Mouse (Mus musculus) c-Kit-positive CD71-negative TER-119-negative erythroid progenitor cells, embryonic 14.5 days (primary cell): ENCODE measurements around the gene Dkkl1.

Experiments used
- DNase-seq: peaks from one replicate; pipeline ENCODE4 v3.0.0-alpha.2; 2013; ENCODE audit warnings: low read depth

The Dkkl1 gene

DNA sequence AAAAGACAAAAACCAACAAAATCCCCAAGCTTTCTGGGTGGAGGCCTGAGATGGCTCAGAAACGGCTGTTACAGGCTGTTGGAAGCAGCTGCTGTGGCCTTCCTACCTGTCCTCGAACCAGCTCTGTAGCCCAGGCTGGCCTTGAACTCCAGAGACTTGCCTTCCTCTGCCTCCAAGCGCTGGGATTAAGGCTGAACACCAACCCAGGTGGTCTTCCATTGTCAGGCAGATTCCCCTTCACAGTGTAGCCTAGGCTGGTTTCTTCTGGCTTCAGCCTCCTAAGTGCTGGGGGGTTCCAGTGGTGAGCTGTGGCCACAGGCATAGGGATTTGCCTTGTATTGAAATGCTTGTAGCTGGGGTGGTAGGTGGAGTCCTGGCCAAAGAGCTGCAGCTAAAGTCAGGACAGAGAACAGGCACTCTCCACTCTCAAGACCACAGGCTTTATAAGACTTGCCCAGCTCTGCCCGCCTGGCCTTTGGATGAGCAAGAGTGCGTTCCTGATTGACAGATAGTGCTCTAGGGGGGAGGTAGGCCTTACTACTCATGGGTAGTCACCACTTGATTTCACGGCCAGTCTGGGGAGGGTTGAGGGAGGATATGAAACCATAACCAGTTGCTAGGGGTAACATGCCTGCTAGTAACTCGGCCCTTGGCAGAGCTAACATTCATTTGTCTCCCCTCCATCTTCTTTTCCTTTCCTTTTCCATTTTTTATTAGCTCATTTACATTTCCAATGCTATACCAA is 17.7 kb upstream of the Dkkl1 start:
- DNase-seq = no peak

DNA sequence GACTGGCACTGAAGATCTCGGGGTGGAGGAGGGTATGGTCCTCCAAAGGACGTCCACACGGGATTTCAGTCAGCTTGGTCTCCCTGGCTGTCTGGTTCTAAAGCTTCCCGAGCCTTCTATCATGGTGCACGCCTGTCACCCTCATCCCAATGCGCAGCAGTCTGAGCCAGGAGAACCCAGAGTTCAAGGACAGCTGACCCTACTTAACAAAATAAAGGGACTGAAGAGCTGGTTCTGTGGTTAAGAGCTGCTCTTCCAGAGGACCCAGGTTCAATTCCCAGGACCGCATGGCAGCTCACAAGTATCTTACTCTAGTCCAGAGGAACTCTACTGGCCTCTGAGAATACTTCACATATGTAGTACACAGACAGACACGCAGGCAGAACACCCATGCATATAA is 17.1 kb upstream of the Dkkl1 start:
- DNase-seq = no peak

DNA sequence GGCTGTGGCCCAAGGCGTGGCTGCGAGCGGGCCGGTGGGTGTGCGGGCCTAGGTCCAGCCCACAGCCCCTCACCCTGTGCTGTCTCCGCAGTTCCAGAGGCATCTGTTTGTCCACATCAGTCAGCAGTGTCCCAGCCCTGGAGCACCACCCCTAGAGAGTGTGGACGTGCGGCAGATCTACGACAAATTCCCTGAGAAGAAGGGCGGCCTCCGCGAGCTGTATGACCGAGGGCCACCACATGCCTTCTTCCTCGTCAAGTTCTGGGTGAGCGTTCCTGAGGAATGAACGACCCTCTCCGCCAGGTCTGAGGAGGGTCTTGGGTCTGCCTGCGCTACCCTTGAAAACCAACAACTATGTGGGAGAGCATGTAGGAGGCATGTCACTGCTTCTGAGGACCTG is 16.6 kb upstream of the Dkkl1 start:
- no peak for DNase-seq

DNA sequence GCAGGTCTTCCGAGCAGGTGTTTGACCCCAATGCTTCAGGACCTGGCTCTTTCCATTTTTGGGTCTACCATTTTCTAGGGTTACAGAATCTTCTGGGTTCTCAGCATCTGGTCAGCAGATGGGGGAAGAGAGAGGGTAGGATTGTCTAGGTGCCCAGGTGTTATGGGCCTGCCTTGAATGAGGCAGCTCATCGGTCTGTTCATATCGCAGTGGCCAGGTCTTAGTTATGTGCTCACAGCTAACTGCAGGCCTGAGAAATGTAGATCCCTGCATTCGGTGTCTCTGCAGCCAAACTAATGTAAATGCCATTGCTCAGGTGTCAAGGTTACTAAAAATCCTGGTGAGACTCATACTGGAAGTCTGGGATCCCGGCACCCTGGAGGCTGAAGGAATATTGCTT is 14.5 kb upstream of the Dkkl1 start:
- DNase-seq = no peak

DNA sequence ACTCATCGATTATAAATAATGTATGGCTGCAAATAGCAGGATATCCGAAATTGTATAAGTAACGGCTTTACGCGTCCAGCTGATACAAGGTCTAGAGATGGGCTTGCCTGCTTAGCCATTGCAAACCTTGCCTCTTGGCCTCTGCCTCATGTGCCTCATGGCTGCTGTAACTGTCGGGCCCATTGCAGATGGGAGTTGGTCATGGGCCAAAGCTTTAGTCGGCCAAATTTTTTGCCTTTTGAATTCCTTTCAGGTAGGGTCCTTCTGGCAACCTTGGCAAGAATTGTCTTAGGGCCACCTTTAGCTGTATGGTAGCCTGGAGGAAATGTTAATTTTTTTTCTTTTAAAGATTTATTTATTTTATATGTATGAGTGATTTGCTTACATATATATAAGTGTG is 12.9 kb upstream of the Dkkl1 start:
- DNase-seq = no peak

DNA sequence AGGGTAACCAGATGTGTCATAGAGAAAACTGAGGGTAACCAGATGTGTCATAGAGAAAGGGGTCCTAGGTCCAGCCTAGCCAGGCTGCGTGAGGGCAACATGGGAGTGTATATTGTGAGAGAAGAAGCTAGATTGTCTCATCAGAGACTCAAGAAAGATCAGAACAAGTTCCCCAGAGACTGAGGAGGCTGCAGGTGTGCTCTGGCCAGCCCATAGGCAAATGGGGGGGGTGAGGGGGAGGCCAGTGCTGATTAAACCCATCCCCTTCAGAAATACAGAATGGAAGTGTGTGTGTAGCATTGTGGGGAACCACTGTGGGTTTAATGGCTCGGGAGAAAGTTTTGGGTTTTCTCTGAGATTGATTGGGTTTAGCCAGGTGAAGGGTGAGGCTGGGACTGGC is 9.7 kb upstream of the Dkkl1 start:
- no peak for DNase-seq

DNA sequence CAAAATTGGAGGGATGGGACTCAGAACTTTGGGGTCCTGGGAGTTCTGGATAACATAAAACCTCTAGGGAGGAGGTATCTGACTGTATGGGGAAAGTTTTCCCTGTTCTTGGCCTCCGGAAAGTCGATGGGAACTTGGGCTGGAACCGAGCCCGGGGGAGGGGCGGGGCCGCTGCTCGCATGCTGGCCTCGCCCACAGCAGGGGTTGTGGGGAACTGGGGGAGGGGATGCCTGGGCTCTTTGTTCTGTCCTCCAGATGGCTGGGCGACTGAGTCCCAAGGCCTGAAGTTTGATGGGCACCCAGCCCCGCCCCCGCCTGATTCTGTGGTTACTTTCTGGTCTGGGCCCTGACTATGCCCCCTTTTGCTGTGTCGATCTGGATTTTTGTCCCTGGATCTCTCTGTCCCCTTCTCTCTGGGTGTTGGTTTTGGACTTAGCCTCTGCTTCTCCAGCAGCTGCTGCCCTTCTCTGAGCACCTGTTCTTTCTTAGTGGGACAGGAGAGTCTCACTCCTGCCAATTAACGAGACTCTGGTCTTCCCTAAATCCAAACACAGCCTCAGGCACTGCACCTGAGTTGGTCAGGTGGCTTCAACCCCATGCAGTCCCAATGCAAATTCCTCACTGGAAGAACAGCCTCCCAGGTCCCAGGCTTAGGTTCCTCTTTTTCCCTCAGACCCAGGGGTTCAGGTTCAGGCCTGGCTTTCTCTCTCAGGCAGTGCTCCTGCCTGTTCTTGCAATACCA is 4.7 kb upstream of the Dkkl1 start:
- no peak for DNase-seq

DNA sequence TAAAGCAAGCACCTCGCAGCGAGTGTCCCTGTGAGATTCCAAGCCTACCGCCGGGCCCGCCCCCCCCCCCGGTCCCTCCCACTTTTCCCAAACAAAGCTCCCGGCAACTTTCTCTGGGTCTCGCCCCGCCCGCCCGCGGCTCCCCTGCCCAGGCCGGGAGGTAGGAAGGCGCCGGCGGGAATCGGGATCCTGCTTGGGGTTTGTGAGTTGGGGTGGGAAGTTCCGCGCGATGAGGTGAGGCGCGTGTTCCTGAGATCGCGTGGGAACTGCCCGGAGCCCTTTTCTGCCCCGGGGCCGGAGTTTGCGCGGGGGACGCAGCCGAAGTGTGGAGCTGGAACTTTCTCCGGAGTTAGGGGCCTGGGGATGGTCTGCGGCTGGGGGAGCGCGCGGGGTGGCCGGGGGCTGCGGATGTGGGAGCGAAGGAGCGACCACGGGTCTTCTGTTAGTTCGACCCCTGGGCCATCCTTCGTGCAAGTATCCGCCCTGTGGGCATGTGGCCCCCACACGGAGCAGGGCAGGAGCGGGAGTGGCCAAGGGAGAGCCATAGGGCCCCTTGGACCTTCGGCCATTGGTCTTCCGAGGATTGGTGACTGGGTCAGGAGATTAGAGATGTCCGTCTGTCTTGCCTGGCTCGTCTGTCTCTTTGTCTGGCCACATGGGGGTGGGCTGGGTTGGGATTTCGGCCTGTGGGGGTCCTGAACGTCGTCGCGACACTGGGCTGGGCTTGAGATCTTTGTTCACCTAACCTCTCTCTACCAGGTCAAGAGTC is 3.9 kb upstream of the Dkkl1 start, which contains the start of gene Tead2:
Gene Tead2, plus strand, starts transcription at position 81 of the 769 bp plus-strand sequence.
- no peak for DNase-seq

DNA sequence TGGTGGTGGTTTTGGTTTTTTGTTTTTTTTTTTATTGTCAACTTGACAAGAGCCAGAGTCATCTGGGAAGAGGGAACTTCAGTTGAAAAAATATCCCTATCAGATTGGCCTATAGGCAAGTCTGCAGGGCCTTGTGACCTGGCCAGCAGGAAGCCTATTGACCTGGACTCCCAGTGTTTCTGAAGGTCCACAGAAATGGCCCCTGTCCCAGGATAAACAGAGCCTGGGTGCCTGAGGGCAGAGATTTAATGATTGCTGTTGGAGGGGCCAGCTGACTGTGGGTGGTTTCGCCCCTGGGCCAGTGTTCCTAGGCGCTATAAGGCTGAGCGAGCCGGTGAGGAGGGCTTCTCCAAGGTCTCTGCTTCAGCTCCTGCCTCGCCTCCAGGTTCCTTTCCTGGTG is 1.8 kb upstream of the Dkkl1 start:
- DNase-seq = no peak

DNA sequence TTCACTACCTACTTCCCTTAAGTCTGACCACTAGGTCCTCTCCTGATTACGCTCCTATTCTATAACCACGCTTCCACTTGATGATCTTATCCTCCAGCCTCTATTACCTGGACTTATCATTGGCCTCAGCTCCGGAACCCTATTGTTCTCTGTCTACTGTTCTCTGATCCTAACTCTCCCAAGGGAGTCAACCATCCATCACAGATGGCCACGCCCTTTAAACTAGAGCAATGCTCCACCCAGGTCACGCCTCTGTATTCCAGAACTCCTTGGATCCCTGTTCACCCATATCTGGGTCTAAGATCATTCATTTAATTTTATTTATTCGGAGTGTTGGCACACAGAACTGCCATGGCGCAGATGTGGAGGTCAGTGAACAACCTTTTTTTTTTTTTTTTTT is 409 bp upstream of the Dkkl1 start:
- no peak for DNase-seq

DNA sequence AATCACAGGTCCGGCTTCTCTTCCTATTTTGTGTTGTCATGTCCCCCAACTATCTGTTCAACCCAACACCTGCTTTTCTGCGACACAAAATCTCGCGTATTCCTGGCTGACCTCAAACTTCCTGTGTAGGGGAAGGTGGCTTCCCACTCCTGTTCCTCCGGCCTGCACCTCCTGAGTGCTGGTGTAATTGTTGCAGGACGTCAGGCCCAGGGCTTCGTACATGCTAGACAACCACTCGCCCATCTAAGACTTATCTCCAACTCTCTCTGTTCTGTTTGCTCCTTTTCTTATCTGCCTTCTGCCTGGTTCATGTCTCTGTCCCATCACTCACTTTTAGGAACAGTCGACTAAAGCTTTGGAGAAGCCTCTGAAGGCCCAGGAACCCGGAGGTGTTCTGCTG is 877 bp downstream of the Dkkl1 start:
- no peak for DNase-seq

DNA sequence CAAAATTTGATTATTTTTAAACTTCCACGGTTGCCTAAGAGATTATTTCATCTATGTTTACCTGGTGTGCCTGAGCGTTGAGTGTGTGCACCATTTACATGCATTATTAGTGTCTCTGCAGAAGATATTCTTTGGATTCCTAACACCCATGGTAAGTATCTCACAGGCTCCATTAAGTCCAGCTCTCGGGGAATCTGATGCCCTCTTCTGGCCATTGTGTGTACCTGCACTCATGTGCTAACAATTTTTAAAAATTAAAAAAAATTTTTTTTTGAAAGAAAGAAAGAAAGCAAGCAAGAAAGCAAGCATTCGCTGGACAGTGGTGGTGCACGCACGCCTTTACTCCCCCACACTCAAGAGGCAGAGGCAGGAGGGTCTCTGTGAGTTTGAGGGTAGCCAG is 3.7 kb downstream of the Dkkl1 start:
- no peak for DNase-seq

DNA sequence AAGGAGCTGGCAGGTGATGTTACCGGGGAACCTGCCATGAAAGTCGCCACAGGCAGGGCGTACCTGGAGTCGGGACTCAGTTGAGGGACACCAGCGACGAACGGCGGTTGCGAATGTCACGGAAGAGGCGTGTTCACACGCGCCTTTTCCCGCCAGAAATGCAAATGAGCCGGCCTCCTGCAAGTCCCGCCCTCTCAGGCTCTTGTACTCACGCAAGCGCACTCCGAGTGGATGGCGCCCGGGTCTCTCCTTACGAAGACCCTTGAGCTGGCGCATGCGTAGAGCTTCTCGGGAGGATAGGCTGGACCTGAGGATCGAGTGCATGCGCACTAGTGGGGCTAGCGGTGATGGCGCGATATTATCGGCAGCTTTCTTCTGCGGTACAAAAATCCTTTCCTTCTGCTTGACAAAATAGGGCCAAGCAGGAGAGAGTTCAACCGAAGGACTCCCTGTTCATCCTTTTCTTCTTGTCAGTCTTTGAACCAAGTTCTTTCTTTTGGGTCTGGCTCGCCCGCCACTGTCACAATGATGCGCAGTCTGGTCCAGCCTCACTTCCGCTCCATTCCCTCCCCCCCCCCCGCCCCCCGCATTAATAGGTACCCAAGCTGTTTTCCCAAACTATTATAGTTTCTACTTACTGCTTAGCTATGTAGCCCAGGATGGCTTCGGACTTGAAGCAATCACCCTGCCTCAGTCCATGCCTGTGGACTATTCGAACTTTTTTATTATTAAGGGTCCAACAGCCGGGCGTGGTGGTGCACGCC is 7.4 kb downstream of the Dkkl1 start, which contains the start of gene Ccdc155:
Gene Ccdc155, minus strand, starts transcription at position 513 of the 764 bp plus-strand sequence.
- peak; percentile 96 for DNase-seq

DNA sequence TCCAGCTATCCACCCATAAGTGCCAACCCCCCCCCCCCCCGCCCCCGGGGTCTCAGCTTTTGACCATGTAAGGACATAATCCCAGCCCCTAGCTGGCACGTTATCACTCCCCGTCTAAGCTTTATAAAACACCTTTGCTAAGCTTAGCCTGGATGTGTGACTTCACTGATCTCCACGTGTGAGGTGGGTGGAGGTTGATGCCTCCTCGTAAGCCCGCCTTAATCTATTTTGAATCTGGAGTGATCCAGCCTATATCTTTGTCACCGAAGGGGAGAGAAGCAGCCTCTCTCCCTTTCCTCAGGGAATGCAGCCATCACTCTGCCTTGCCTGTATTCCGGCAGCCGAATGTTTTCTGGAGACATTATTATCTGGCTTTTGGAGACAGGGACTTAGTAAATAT is 9.3 kb downstream of the Dkkl1 start:
- DNase-seq = no peak

DNA sequence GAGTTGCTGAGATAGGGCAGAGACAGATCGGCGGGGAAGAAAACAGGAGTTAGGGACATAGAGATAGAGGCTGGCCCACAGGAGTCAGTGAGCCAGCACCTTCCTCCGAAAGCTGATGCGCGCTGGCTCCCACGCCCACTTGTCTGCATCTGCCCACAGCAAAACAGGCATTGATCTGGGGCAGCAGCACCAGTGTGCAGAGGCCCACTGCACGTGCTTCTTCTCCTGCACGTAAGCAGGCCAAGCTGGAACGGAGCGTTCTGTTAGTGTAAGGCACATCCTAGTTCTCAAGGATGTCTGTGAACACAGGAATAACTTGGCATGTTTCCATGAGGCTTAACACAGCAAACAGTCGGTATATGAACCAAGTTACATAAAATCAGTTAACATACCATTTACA is 13.0 kb downstream of the Dkkl1 start:
- DNase-seq = no peak

DNA sequence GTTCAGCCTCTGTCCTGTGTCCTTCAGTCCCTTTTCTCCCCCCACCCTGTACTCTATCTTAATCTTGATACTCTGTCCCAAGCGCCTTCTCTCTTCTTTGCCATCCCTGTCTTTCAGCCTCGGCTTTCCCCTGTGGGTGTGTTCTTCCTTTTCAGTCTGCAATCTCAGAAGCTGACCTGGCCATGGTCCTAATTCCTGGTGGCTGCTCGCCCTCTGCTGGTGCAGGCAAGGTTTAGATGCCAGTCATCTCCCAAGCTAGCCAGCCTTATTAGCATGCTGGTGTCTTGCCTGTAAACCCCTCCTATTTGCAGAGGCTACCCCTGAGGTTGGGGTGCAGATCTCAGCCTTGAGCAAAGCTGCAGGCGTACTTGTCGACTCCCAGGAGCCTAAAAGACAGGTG is 13.5 kb downstream of the Dkkl1 start:
- DNase-seq = no peak

DNA sequence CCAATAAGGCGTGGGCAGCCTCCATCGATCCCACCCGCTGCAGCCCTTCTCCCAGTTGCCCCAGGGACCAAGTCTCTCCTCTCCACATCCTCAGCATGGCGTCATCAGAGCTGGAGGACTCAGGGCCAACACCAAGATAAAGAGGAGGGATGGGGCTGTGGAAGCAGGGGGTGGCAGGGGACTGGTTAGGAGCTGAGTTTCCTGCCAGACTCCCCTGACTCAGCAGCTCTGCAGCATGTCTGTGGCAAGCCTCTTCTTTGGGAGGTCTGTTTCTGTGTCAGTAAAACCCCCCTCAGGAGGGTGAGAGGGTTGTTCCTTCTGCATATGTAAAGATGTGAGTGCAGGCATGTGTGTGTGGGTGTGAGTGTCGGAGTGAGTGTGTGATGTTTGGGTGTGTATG is 15.0 kb downstream of the Dkkl1 start:
- DNase-seq = no peak

DNA sequence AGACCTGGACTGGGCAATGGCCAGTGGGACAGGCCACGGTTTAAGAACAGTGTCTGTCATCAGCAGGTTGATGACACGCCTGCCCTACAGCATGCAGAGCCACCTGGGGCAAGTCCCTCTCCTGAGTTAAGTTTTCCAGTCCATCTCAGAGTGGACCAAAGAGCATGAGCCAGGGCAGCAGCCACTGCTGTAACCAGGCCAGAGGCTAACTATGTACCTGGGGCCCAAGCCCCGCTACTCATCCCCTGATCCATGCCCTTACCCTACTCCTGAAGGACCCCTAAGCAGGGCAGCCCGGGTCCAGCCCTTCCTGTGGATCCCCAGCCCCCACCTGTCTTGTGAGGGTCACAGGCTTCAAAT is 15.8 kb downstream of the Dkkl1 start:
- no peak for DNase-seq

DNA sequence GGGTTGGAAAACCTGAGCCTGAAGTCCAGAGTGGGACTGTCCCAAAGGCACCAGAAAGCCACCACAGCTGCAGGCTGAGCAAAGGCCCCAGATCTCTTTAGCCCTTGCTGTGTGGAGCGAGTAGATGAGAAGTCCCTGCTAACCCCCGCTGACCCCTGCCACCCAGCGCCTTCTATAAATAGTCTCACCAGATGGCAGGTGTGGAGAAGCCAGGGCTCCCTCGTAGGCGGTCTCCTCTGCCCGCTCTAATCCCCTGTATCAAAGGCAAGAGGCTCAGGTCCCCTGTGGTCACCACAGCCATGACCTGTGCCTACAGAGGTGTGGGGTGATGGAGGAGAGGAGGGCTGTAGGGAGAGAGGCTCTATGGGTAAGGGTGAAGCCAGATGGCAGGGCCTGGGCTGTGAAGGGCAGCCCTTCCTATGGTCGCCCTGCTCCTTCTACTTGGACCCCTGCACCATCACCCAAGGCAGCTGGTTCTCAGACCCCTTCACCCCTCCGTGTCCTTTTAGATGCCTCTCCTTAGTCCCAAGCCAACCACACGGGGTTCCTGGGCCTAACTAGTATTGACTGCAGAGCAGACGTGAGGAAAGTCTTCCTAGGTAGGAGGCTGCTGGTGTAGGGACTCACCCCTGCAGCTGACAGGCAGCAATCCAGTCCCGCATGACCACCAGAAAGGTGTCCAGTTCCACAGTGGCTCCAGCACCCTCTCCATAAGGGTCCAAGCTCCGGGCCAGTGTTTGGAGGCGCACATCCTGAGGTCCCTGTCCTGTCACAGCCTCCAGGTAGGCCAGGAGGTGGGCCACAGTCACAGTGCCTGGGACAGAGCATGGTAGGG is 16.4 kb downstream of the Dkkl1 start:
- no peak for DNase-seq

DNA sequence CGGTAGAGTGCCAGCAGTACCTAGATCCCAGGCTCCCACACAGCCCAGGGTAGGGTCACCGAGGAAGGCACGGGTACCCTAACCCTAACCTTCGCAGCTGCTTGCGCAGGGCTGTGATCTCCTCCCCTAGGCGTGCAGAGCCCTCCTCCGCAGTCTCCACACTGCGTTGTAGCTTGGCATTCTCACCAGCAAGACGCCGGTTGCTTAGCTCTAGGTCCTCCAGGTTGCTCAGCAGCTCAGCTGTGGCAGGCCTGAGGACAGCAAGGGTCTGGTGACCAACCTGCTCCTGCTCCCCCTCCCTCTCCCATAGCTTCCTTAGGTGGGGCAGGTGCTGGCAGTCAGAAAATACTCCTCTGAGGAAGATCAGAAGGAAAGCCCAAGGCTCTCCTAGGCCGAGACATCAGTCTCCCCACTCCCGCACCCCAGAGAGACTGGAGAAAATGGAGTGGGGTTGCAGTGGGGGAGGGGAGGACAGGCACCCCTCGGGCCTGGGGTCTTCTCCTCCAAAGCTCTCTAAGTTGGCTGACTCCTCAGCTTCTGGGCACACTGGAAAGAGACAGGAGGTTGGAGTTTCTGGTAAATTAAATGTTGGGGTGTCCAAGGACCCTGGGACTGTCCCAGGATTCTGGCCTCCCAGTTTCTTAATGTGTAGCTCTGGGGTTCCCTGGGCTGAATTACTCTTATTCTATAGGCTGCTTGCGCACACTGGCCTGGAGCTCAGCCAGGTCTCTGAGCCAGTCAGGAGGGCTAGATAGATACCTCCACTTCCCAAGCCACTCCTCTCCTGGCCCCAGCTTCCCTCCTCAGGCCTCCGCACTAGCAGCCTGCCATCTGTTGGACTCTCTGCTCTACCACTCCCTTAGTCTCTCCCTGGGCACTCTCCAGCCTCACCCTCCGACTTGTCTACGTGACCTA is 17.8 kb downstream of the Dkkl1 start:
- DNase-seq = no peak
